Mouse (Mus musculus) cerebellum, postnatal 10 days (tissue): ENCODE measurements around the gene Prr14.

Experiments used
- DNase-seq, 2 experiments: peaks; one replicate each; pipeline ENCODE4 v3.0.0; 2021; ENCODE audit warnings: mixed read lengths in 2 of 2

Gene Prr14

DNA sequence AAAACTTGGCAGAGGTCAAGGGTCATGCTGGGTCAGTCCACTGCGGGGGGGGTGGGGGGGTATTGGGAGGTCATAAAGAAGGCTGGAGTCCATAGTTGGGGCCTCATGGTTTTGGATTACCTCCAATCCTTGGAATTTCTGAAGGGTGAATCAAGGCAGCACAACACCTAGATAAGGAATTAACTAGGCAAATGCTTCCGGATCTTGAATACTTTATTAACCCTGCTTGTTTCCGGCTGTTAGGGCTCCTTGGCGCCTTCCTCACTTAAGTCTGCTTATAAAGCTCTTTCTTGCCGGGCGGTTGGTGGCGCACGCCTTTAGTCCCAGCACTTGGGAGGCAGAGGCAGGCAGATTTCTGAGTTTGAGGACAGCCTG is 53.6 kb downstream of the Prr14 start:
- DNase-seq: peak in 1 of 2 experiments; percentile 20

DNA sequence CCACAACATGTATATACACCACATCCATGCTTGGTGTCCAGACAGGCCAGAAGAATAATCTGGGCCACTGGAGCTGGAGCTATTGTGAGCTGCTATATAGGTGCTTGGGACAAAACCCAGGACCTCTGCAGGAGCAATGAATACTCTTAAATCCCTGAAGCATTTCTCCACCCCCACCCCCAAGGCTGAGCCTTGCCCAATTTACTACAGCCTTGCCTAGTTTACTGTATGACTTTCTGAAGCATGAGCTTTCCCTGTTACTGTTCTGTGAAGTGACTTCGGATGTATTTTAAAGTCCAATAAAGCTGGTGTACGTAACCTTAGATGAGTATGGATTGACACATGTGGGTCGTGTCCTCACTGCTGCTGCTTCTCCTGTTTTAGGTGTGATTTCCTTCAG is 54.4 kb downstream of the Prr14 start:
- DNase-seq: no peak

DNA sequence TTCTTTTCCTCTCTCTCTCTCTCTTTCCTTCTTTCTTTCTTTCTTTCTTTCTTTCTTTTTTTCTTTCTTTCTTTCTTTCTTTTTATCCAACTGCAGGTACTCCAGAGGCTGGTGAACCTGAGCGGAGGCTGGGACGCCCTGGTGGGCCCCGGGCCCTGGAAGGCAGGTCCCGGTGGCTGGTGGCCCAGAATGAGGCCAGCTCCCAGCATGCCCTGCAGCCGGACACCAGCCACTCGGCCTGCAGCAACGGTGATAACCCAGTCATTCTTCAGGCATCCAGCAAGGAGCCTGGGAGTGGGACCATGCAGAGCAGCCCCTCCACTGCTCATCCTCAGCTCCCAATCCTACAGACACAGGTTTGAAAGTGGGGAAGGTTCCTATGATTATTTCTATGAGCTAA is 56.4 kb downstream of the Prr14 start:
- DNase-seq: peak; percentile 21 to 28

DNA sequence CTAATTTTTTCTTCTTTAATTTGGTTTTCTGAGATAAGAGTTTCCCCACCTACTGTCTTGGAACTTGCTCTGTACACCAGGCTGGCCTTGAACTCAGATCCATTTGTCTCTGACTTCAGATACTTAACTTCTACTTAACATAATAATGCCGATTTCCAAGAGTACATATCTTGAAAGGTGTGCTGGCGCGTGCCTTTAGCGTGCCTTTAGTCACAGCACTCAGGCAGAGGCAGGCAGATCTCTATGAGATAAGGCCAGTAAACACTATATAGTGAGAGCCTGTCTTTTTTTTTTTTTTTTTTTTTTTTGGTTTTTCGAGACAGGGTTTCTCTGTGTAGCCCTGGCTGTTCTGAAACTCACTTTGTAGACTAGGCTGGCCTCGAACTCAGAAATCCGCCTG is 56.9 kb downstream of the Prr14 start:
- no peak for DNase-seq

DNA sequence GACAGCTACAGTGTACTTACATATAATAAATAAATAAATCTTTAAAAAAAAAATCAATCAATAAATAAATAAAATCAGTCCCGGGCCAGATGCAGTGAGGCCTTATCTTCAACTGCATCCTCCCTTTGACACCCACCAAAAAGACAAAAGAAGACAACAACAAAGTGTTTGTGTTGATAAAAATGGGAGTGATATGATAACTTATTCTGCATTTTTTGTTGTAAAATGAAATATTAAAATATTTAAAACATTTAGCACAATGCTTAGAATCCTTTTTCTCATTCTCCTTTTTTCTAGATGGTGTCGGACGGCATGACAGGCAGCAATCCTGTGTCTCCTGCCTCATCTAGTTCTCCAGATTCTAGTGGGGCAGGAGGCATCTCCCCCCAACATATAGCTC is 59.9 kb downstream of the Prr14 start, which contains the start of gene Gm42715:
Gene Gm42715 (plus strand): TSS at position 301 of the 400 bp plus-strand sequence.
- no peak for DNase-seq
